In genomic region chr10:96599641-96600040, GRCm38 (mm10) we compare ENCODE assay signal across 19 mouse cellular contexts.
"Had no signal": no experiment of that assay in that cellular context is flagged by ENCODE, and none has a peak within 500 bp of the region (broad histone marks: within the 10 kb centered on the region; RNA-seq: fewer than 3 reads in every experiment).

No protein-coding gene starts in this region.

- H3K9ac ChIP-seq: limb, embryonic 12.5 days; liver, embryonic 13.5 days; liver, postnatal 0 days; lung, embryonic 15.5 days; midbrain, embryonic 13.5 days; neural tube, embryonic 12.5 days had no signal

- H3K9me3 ChIP-seq: limb, embryonic 12.5 days; liver, embryonic 13.5 days; lung, embryonic 15.5 days; midbrain, embryonic 13.5 days; neural tube, embryonic 12.5 days had no signal

- H3K4me3 ChIP-seq: limb, embryonic 12.5 days; liver, embryonic 13.5 days; lung, embryonic 15.5 days; midbrain, embryonic 13.5 days; neural tube, embryonic 12.5 days had no signal

- H3K27ac ChIP-seq: limb, embryonic 12.5 days; liver, embryonic 13.5 days; lung, embryonic 15.5 days; macrophage; midbrain, embryonic 13.5 days; neural tube, embryonic 12.5 days; stomach, postnatal 0 days had no signal

- H3K4me1 ChIP-seq: limb, embryonic 12.5 days; liver, embryonic 13.5 days; lung, embryonic 15.5 days; midbrain, embryonic 13.5 days; neural tube, embryonic 12.5 days had no signal

- H3K27me3 ChIP-seq: limb, embryonic 12.5 days; liver, embryonic 13.5 days; lung, embryonic 15.5 days; midbrain, embryonic 13.5 days; neural tube, embryonic 12.5 days had no signal

- H3K4me2 ChIP-seq: limb, embryonic 12.5 days; liver, embryonic 13.5 days; lung, embryonic 15.5 days; midbrain, embryonic 13.5 days; neural tube, embryonic 12.5 days had no signal

- H3K36me3 ChIP-seq: limb, embryonic 12.5 days; liver, embryonic 13.5 days; lung, embryonic 15.5 days; midbrain, embryonic 13.5 days; neural tube, embryonic 12.5 days had no signal

- DNase-seq: kidney, adult 8-10 months; kidney, postnatal 25 days; layer of hippocampus, adult 9-11 months; layer of hippocampus, postnatal 36 days; liver; liver, embryonic 13.5 days; liver, postnatal 0 days; lung, postnatal 14 days; retina, postnatal 1 day; right cerebral cortex, postnatal 4 days; spleen, adult 18-20 months; thymus, postnatal 14 days had no signal

- ATAC-seq: intestine, embryonic 16.5 days; liver, postnatal 0 days; midbrain, embryonic 13.5 days had no signal
